8 mouse cellular contexts compared by ENCODE assay signal in genomic region chr8:124960226-124960880, GRCm38 (mm10). TPM values are rescaled to one million over a fixed set of nuclear protein-coding genes. Genes with fewer than 3 reads are reported as not detected.
A peak's percentile ranks its signal among the peaks of the same experiment; 100 is the strongest.
DNase-seq lines count a peak whose midpoint lies in the region; ATAC-seq and TF ChIP-seq lines count a peak whose summit lies in the region.
"Had no signal": no experiment of that assay in that cellular context is flagged by ENCODE, and none has a peak within 500 bp of the region (broad histone marks: within the 10 kb centered on the region; RNA-seq: fewer than 3 reads in every experiment).

No protein-coding gene starts in this region.

- no peak for DNase-seq in intestine, embryonic 14.5 days (ENCODE audit: low spot score)
- DNase-seq in ZHBTc4 (ENCODE audit: low read depth, low spot score), result peak; percentile 52
- peak; percentile 18 for DNase-seq in lung, postnatal 0 days (ENCODE audit: low spot score)
- no peak for DNase-seq in left cerebral cortex, postnatal 4 days
- no peak for DNase-seq in urinary bladder, postnatal 14 days (ENCODE audit: low spot score)
- DNase-seq: layer of hippocampus, postnatal 36 days had no signal

- intact Hi-C loops in left cerebral cortex, postnatal 4 days (cut with DNase I), result no loop called here

- H3K4me1 ChIP-seq in intestine, embryonic 14.5 days (replicated peaks; ENCODE audit: control insufficient read depth, insufficient read depth, low read length), result peaks cover 14% of the 10 kb centered on the region; the same call in 1 of the 2 replicates
- H3K4me1 ChIP-seq in intestine, postnatal 0 days (replicated peaks; ENCODE audit: control insufficient read depth, insufficient read depth, low read length), result peaks cover 7% of the 10 kb centered on the region; the same call in 1 of the 2 replicates
- H3K4me1 ChIP-seq in embryonic facial prominence, embryonic 13.5 days, result peaks cover 21% of the 10 kb centered on the region
- no peaks in the 10 kb centered on the region for H3K4me1 ChIP-seq in lung, postnatal 0 days (ENCODE audit: insufficient read depth, low read depth, low read length)

- no peaks in the 10 kb centered on the region for H3K9me3 ChIP-seq in intestine, embryonic 14.5 days (ENCODE audit: control insufficient read depth, low read length)
- no peaks in the 10 kb centered on the region for H3K9me3 ChIP-seq in intestine, postnatal 0 days (ENCODE audit: control insufficient read depth)
- no peaks in the 10 kb centered on the region for H3K9me3 ChIP-seq in embryonic facial prominence, embryonic 13.5 days
- H3K9me3 ChIP-seq in lung, postnatal 0 days (ENCODE audit: low read length), result no peaks in the 10 kb centered on the region

- ATAC-seq in intestine, embryonic 14.5 days (replicated peaks; ENCODE audit: low FRiP score, low TSS enrichment, low read depth), result no peak
- no peak for ATAC-seq in intestine, postnatal 0 days
- ATAC-seq in embryonic facial prominence, embryonic 13.5 days (ENCODE audit: insufficient number of reproducible peaks, insufficient read depth, low FRiP score, low TSS enrichment, low read depth), result no peak
- peak; percentile 52; the same call in 1 of the 2 replicates for ATAC-seq in lung, postnatal 0 days

- no peaks in the 10 kb centered on the region for H3K27me3 ChIP-seq in intestine, embryonic 14.5 days (replicated peaks; ENCODE audit: control insufficient read depth, insufficient read depth, low read length)
- no peaks in the 10 kb centered on the region for H3K27me3 ChIP-seq in intestine, postnatal 0 days (replicated peaks; ENCODE audit: control insufficient read depth, insufficient read depth, low read length)
- H3K27me3 ChIP-seq in embryonic facial prominence, embryonic 13.5 days, result no peaks in the 10 kb centered on the region
- H3K27me3 ChIP-seq in lung, postnatal 0 days (replicated peaks; ENCODE audit: insufficient read depth, low read length), result no peaks in the 10 kb centered on the region

- no peak overlapping the region for H3K9ac ChIP-seq in intestine, embryonic 14.5 days (ENCODE audit: low read length)
- H3K9ac ChIP-seq in intestine, postnatal 0 days (ENCODE audit: low read depth, low read length), result no peak overlapping the region
- no peak overlapping the region for H3K9ac ChIP-seq in embryonic facial prominence, embryonic 13.5 days
- no peak overlapping the region for H3K9ac ChIP-seq in lung, postnatal 0 days (replicated peaks; ENCODE audit: low read depth)

- H3K4me2 ChIP-seq in intestine, embryonic 14.5 days (ENCODE audit: low read length), result peak overlapping the region; percentile 8; the same call in 1 of the 2 replicates
- H3K4me2 ChIP-seq in intestine, postnatal 0 days (replicated peaks; ENCODE audit: low read depth), result no peak overlapping the region
- peak overlapping the region; percentile 5; the same call in 1 of the 2 replicates for H3K4me2 ChIP-seq in embryonic facial prominence, embryonic 13.5 days
- no peak overlapping the region for H3K4me2 ChIP-seq in lung, postnatal 0 days (replicated peaks; ENCODE audit: low read depth, low read length)

- no peak for TF ChIP-seq CTCF in intestine, postnatal 0 days (IDR thresholded peaks at IDR 0.05; ENCODE audit: low read depth)
- TF ChIP-seq CTCF in lung, postnatal 0 days (IDR thresholded peaks at IDR 0.05), result no peak

- H3K36me3 ChIP-seq in intestine, embryonic 14.5 days (ENCODE audit: control insufficient read depth, insufficient read depth, low read length), result no peaks in the 10 kb centered on the region
- H3K36me3 ChIP-seq in intestine, postnatal 0 days (ENCODE audit: control insufficient read depth, insufficient read depth), result no peaks in the 10 kb centered on the region
- no peaks in the 10 kb centered on the region for H3K36me3 ChIP-seq in embryonic facial prominence, embryonic 13.5 days
- no peaks in the 10 kb centered on the region for H3K36me3 ChIP-seq in lung, postnatal 0 days (ENCODE audit: insufficient read depth, low read length)

- no peak for TF ChIP-seq EP300 in lung, postnatal 0 days (IDR thresholded peaks at IDR 0.05)

- WGBS in intestine, embryonic 14.5 days, result 12% methylated on average over 8 of the region's 8 CpGs
- 11% methylated on average over 8 of the region's 8 CpGs for WGBS in intestine, postnatal 0 days
- WGBS in embryonic facial prominence, embryonic 13.5 days, result 18% methylated on average over 8 of the region's 8 CpGs
- WGBS in lung, postnatal 0 days, result 13% methylated on average over 8 of the region's 8 CpGs

- H3K4me3 ChIP-seq in intestine, embryonic 14.5 days (ENCODE audit: low read depth, low read length), result no peak overlapping the region
- no peak overlapping the region for H3K4me3 ChIP-seq in intestine, postnatal 0 days (ENCODE audit: low read depth, low read length)
- H3K4me3 ChIP-seq in embryonic facial prominence, embryonic 13.5 days, result no peak overlapping the region
- no peak overlapping the region for H3K4me3 ChIP-seq in lung, postnatal 0 days (ENCODE audit: low read depth, low read length)

- peak overlapping the region; percentile 6; the same call in 1 of the 2 replicates for H3K27ac ChIP-seq in intestine, embryonic 14.5 days (ENCODE audit: low read depth)
- no peak overlapping the region for H3K27ac ChIP-seq in intestine, postnatal 0 days (ENCODE audit: low read depth, low read length)
- peak overlapping the region; percentile 62 for H3K27ac ChIP-seq in embryonic facial prominence, embryonic 13.5 days
- H3K27ac ChIP-seq in lung, postnatal 0 days (ENCODE audit: low read length), result no peak overlapping the region

RNA-seq across cellular contexts. Expression of gene Egln1, which starts 11.2 kb away (rescaled TPM):
- polyA plus RNA-seq in intestine, embryonic 14.5 days (2014; fragmentation: Nextera tagmentation; extraction: Ambion mirVana), result 16.8 and 18.7 TPM in 2 replicates
- polyA plus RNA-seq in intestine, postnatal 0 days (2015; fragmentation: Nextera tagmentation; extraction: Ambion mirVana), result 8.2 and 8.5 TPM in 2 replicates
- 15.0 and 16.3 TPM in 2 replicates for polyA plus RNA-seq in embryonic facial prominence, embryonic 13.5 days (2015; fragmentation: Nextera tagmentation; extraction: Ambion mirVana)
- polyA plus RNA-seq in lung, postnatal 0 days (2015; fragmentation: Nextera tagmentation; extraction: Ambion mirVana), result 7.7 and 8.8 TPM in 2 replicates
- 10 to 100 TPM; 57.0 to 59.0 TPM for total RNA-seq in left cerebral cortex, postnatal 4 days (2021)

RNA-seq across cellular contexts. Expression of gene Tsnax, which starts 52.4 kb away (rescaled TPM):
- 118 and 131 TPM in 2 replicates for polyA plus RNA-seq in intestine, embryonic 14.5 days (2014; fragmentation: Nextera tagmentation; extraction: Ambion mirVana)
- polyA plus RNA-seq in intestine, postnatal 0 days (2015; fragmentation: Nextera tagmentation; extraction: Ambion mirVana), result 47.4 and 48.3 TPM in 2 replicates
- polyA plus RNA-seq in embryonic facial prominence, embryonic 13.5 days (2015; fragmentation: Nextera tagmentation; extraction: Ambion mirVana), result 136 and 149 TPM in 2 replicates
- 60.6 and 63.3 TPM in 2 replicates for polyA plus RNA-seq in lung, postnatal 0 days (2015; fragmentation: Nextera tagmentation; extraction: Ambion mirVana)
- 10 to 100 TPM; 70.9 to 77.4 TPM for total RNA-seq in left cerebral cortex, postnatal 4 days (2021)

Comparison
In these comparisons a context has a peak if more than half of its experiments do, and no peak if none do; other contexts are left out.
1. H3K27ac ChIP-seq: peak in intestine, embryonic 14.5 days (single experiment) and embryonic facial prominence, embryonic 13.5 days (single experiment); none in intestine, postnatal 0 days (single experiment) and lung, postnatal 0 days (single experiment).
2. H3K4me2 ChIP-seq: peak in intestine, embryonic 14.5 days (single experiment) and embryonic facial prominence, embryonic 13.5 days (single experiment); none in intestine, postnatal 0 days (single experiment) and lung, postnatal 0 days (single experiment).
3. DNase-seq: peak in ZHBTc4 (single experiment) and lung, postnatal 0 days (single experiment); none in intestine, embryonic 14.5 days (single experiment), left cerebral cortex, postnatal 4 days (single experiment) and urinary bladder, postnatal 14 days (single experiment).